Mouse (Mus musculus) liver, postnatal 0 days (tissue): Measurements from ENCODE around the gene Scrg1. TPM values are rescaled to one million over a fixed set of nuclear protein-coding genes. Genes with fewer than 3 reads are reported as not detected.

ENCODE experiments used
- ATAC-seq: fragments of 200-750 bp; cut with Nextera tagmentation; 2 replicates; pipeline ENCODE4 v1.8.0; 2017; ENCODE audit warnings: mild to moderate bottlenecking, moderate library complexity
- DNase-seq: peaks from one replicate; pipeline ENCODE4 v3.0.0-alpha.2; 2016
- H3K27ac ChIP-seq: fragments of 300-500 bp; sonication (generic); 2 replicates; pipeline ENCODE4 v1.5.1; 2014; ENCODE audit warnings: antibody characterized with exemption, moderate library complexity, mild to moderate bottlenecking, low read depth
- H3K27me3 ChIP-seq: fragments of 300-500 bp; sonication (generic); 2 replicates; pipeline ENCODE4 v1.6.1; 2014; ENCODE audit warnings: low read length, control low read depth, mixed read lengths; ENCODE audit not compliant: insufficient read depth
- H3K36me3 ChIP-seq: fragments of 300-500 bp; sonication (generic); replicated peaks from 2 replicates; pipeline ENCODE4 v1.6.1; 2014; ENCODE audit warnings: mild to moderate bottlenecking, control low read depth, low read length, moderate library complexity, mixed read lengths; ENCODE audit not compliant: insufficient read depth
- H3K4me1 ChIP-seq: fragments of 300-500 bp; sonication (generic); 2 replicates; pipeline ENCODE4 v1.6.1; 2014; ENCODE audit warnings: antibody characterized with exemption, mild to moderate bottlenecking, control low read depth; ENCODE audit not compliant: insufficient read depth
- H3K4me2 ChIP-seq: fragments of 300-500 bp; sonication (generic); 2 replicates; pipeline ENCODE4 v1.6.1; 2014; ENCODE audit warnings: low read depth, mild to moderate bottlenecking, low read length, moderate library complexity, mixed read lengths
- H3K4me3 ChIP-seq: fragments of 300-500 bp; sonication (generic); 2 replicates; pipeline ENCODE4 v1.5.1; 2014; ENCODE audit warnings: low read depth, low read length
- H3K9ac ChIP-seq: fragments of 300-500 bp; sonication (generic); replicated peaks from 2 replicates; pipeline ENCODE4 v1.6.1; 2014; ENCODE audit warnings: mild to moderate bottlenecking, moderate library complexity
- H3K9me3 ChIP-seq: fragments of 300-500 bp; sonication (generic); 2 replicates; pipeline ENCODE4 v1.6.1; 2016; ENCODE audit warnings: mild to moderate bottlenecking, control low read depth, low read length, mixed read lengths
- CTCF ChIP-seq: sonication (generic); IDR thresholded peaks from 2 replicates; pipeline ENCODE4 v1.5.1; 2016; ENCODE audit warnings: antibody characterized with exemption, low read depth
- EP300 ChIP-seq: IDR thresholded peaks from 2 replicates; pipeline ENCODE4 v1.6.1; 2016; ENCODE audit warnings: antibody characterized with exemption, low read depth, mild to moderate bottlenecking
- WGBS: fragments of 180-500 bp; shearing (Covaris S2); extraction: QIAGEN DNeasy Blood & Tissue Kit; methylation state at CpG from one replicate; pipeline ENCODE4 v1.1.7; 2014; ENCODE audit not compliant: insufficient replicate concordance; 5-methylcytosine and 5-hydroxymethylcytosine counted together
- polyA plus RNA-seq: library from polyadenylated mRNA; unstranded; fragments of >200 nt; fragmentation: Nextera tagmentation; extraction: Ambion mirVana; gene quantifications from 2 replicates; pipeline ENCODE4 v1.2.1, GENCODE M21; 2015

Gene Scrg1
- polyA plus RNA-seq, 1 experiment from 2014 or later = 1.6 TPM

DNA sequence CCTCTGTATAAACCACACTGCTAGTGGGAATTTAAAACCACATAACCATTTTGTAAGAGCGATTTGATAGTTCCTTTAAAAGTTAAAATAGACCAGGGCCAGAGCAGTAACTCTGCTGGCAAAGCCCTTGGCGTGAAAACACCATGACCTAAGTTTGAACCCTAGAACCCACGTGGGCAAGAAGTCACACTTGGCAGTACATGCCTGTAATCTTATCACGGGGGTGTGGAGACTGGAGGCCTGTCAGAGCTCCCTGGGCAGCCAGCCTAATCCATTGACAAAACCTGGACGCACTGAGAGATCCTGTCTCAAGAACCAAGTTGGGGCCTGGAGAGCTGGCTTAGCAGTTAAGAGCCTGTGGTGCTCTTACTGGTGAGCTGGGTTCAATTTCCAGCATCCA lies 12.9 kb downstream of the Scrg1 start:
- Histone ChIP-seq H3K27me3 (no peaks in the 10 kb centered on the region), H3K9me3 (no peaks in the 10 kb centered on the region), H3K4me1 (no peaks in the 10 kb centered on the region), H3K9ac (no peak overlapping the region), H3K36me3 (no peaks in the 10 kb centered on the region), H3K27ac (no peak overlapping the region), H3K4me2 (no peak overlapping the region), H3K4me3 (no peak overlapping the region)
- no peak for TF ChIP-seq EP300
- no peak for TF ChIP-seq CTCF
- ATAC-seq = no peak
- WGBS = 51% methylated on average over 5 of the region's 5 CpGs
- DNase-seq = no peak

DNA sequence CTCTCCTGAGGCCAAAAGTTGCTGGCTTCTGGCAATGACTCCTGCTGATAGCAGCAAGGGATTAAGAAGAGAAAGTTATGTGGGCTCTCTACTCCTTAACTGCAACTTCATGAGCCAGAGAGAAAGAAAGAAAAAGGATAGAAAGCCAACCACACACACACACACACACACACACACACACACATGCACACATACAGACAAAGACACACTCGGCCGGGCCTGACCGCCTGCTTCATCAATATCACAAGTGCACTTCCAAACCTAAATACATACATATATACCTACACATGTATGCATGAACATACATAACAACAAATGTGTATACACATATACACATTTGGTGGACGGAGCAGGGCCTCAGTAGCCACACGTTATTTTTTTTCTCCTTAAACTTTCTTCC lies 15.1 kb downstream of the Scrg1 start:
- Histone ChIP-seq H3K36me3 (no peaks in the 10 kb centered on the region), H3K4me2 (no peak overlapping the region), H3K4me1 (no peaks in the 10 kb centered on the region), H3K4me3 (no peak overlapping the region), H3K9me3 (no peaks in the 10 kb centered on the region), H3K27ac (no peak overlapping the region), H3K9ac (no peak overlapping the region), H3K27me3 (no peaks in the 10 kb centered on the region)
- no peak for ATAC-seq
- DNase-seq = no peak
- WGBS = 94% methylated on average over 5 of the region's 5 CpGs
- TF ChIP-seq EP300 (no peak), CTCF (no peak)

DNA sequence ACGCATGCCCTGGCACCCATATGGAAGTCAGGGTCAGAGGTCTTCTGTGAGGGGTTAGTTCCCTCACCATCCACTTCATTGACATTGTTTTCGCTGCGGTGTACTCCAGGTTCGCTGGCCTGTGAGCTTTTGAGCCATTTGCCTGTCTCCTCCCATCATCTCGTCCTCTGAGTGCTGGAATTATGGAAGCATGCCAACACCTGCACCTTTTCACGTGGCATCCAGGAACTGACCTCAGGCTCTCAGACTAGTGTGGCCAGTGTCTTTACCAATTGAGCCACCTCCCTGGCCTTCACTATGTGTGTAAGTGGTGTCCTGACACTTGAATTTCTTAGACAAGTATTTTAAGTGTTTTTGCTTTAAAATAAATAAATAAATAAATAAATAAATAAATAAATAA lies 18.0 kb downstream of the Scrg1 start:
- Histone ChIP-seq H3K9me3 (no peaks in the 10 kb centered on the region), H3K4me3 (no peak overlapping the region), H3K36me3 (no peaks in the 10 kb centered on the region), H3K4me1 (no peaks in the 10 kb centered on the region), H3K9ac (no peak overlapping the region), H3K4me2 (no peak overlapping the region), H3K27ac (no peak overlapping the region), H3K27me3 (no peaks in the 10 kb centered on the region)
- TF ChIP-seq CTCF (no peak), EP300 (no peak)
- DNase-seq = no peak
- no peak for ATAC-seq
- 85% methylated on average over 6 of the region's 6 CpGs for WGBS

DNA sequence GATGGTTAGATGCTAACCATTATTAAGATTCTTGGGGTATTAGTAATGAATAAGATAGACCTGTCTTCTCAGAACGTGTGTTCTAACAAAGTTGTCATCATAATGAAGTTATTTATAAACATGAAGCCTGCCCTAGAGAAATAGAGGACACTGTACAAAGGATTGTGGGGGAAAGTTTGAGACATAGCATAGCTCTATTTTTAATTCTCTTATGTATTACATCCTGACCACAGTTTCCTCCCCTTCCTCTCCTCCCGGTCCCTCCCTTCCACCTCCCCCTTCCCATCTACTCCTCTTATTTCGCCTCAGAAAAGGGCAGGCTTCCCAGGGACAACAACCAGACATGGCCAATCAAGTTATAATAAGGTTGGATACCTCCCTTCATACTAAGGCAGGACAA lies 22.7 kb downstream of the Scrg1 start:
- TF ChIP-seq CTCF (no peak), EP300 (no peak)
- H3K4me3 ChIP-seq = no peak overlapping the region
- 38% methylated on average over 3 of the region's 3 CpGs for WGBS
- H3K36me3 ChIP-seq = peaks cover 13% of the 10 kb centered on the region
- ATAC-seq = no peak
- H3K4me2 ChIP-seq = no peak overlapping the region
- no peaks in the 10 kb centered on the region for H3K27me3 ChIP-seq
- no peak overlapping the region for H3K9ac ChIP-seq
- DNase-seq = no peak
- no peak overlapping the region for H3K27ac ChIP-seq
- no peaks in the 10 kb centered on the region for H3K9me3 ChIP-seq
- H3K4me1 ChIP-seq = no peaks in the 10 kb centered on the region

DNA sequence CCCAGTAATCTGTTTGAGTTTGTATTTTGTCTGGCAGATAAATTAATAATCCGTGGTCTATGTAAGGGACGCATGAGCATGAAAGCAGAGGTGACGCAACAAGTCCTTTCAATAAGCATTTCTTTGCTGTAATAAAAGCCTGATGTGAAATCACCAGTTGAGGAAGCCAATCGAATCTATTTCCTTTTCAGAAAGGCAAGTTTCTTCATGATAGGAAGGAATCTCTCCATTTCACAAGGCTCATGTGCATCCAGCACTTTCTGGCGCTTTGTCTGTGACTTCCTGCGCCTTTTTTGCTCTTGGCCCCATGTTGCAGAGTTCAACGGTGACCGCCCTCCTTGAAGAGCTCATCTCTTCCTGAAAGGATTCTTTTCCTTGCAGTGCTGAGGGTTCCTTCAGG lies 24.0 kb downstream of the Scrg1 start:
- ATAC-seq (no peak), DNase-seq (no peak)
- Histone ChIP-seq H3K4me1 (no peaks in the 10 kb centered on the region), H3K9me3 (no peaks in the 10 kb centered on the region), H3K9ac (no peak overlapping the region), H3K4me3 (no peak overlapping the region), H3K27me3 (no peaks in the 10 kb centered on the region), H3K36me3 (peaks cover 13% of the 10 kb centered on the region), H3K27ac (no peak overlapping the region), H3K4me2 (no peak overlapping the region)
- TF ChIP-seq CTCF (no peak), EP300 (no peak)
- 82% methylated on average over 8 of the region's 8 CpGs for WGBS

DNA sequence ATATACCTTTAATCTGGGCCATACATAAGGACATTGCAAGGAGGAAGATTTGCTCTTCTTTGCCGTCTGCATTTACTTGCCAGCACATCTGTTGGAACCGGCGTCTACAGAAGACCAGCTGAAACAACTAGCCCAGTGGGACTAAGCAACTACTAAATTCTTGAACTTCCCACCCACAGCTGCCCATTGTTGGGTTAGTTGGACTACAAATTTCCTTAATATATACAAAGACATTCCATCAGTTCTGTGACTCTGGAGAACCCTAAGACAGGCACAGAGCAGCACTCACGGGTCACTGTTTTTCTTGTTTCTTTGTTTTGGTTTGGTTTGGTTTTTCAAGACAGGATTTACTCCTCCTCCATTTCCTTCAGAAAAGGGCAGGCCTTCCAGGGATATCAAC lies 24.9 kb downstream of the Scrg1 start:
- Histone ChIP-seq H3K4me2 (no peak overlapping the region), H3K4me1 (no peaks in the 10 kb centered on the region), H3K9me3 (no peaks in the 10 kb centered on the region), H3K9ac (no peak overlapping the region), H3K4me3 (no peak overlapping the region), H3K27me3 (no peaks in the 10 kb centered on the region), H3K27ac (no peak overlapping the region), H3K36me3 (peaks cover 13% of the 10 kb centered on the region)
- TF ChIP-seq EP300 = no peak
- TF ChIP-seq CTCF = no peak
- DNase-seq = no peak
- 82% methylated on average over 4 of the region's 4 CpGs for WGBS
- ATAC-seq = no peak
